Mouse (Mus musculus): ENCODE data around the gene Cd59b. TPM values are rescaled to one million over a fixed set of nuclear protein-coding genes. Genes with fewer than 3 reads are reported as not detected.
A peak's percentile ranks its signal among the peaks of the same experiment; 100 is the strongest.

The Cd59b gene
- polyA plus RNA-seq, 1 experiment: not detected

DNA sequence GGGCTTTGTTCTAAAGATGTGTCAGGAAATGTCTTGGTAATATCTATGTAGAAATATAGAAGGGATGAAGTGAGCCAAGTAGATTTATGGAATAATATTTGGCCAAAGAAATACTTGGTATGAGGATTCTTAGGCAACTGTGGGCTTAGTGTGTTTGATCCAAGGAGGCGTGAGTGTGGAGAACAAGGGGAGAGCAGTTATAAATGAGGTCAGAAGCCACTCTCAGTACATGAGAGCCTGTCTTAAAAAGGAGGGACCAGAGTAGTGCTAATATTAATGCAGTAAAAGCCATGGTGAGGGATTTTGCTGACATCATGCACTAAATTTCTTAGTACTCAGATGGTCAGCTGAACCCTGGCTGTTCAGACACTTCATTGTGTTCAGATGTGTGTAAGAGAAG lies 11.3 kb upstream of the Cd59b start:
- H3K4me2 ChIP-seq (ENCODE audit: low read depth): no peak overlapping the region
- no peaks in the 10 kb centered on the region for H3K27me3 ChIP-seq (ENCODE audit: control insufficient read depth, insufficient read depth, insufficient read length)
- H3K4me3 ChIP-seq: no peak overlapping the region
- H3ac ChIP-seq (ENCODE audit: control insufficient read depth, insufficient read length): no peak overlapping the region
- no peak for TF ChIP-seq MYOD1 (IDR thresholded peaks at IDR 0.05; ENCODE audit: control insufficient read depth in 1 of 3, insufficient read length in 2 of 3, low read depth in 2 of 3)
- no peak for TF ChIP-seq POLR2AphosphoS2 (IDR thresholded peaks at IDR 0.05; ENCODE audit: insufficient read length, low read depth)
- no peak for TF ChIP-seq CEBPB (IDR thresholded peaks at IDR 0.05; ENCODE audit: insufficient read depth, poor library complexity, severe bottlenecking)
- TF ChIP-seq REST (IDR thresholded peaks at IDR 0.05; ENCODE audit: insufficient read depth, insufficient read length): no peak
- no peak for TF ChIP-seq POLR2A (IDR thresholded peaks at IDR 0.05; ENCODE audit: insufficient read length, low read depth)
- TF ChIP-seq TCF3 (IDR thresholded peaks at IDR 0.05; ENCODE audit: insufficient read length, low read depth): no peak
- TF ChIP-seq TCF12 (IDR thresholded peaks at IDR 0.05; ENCODE audit: insufficient read depth, poor library complexity, severe bottlenecking): no peak
- TF ChIP-seq E2F4 (IDR thresholded peaks at IDR 0.05; ENCODE audit: insufficient read depth): no peak
- no peak for TF ChIP-seq USF1 (IDR thresholded peaks at IDR 0.05; ENCODE audit: low read depth)
- no peak for TF ChIP-seq MAX (IDR thresholded peaks at IDR 0.05; ENCODE audit: low read depth)
- TF ChIP-seq SRF (IDR thresholded peaks at IDR 0.05; ENCODE audit: control insufficient read depth, insufficient read length, low read depth): no peak
- TF ChIP-seq MYOG (IDR thresholded peaks at IDR 0.05; ENCODE audit: control insufficient read depth in 1 of 3, insufficient read depth in 1 of 3, insufficient read length in 2 of 3, low read depth in 2 of 3): no peak
- H3K79me2 ChIP-seq (ENCODE audit: control insufficient read depth, insufficient read depth): no peaks in the 10 kb centered on the region
- peaks cover 13% of the 10 kb centered on the region for H3K36me3 ChIP-seq (ENCODE audit: control insufficient read depth, insufficient read depth)

DNA sequence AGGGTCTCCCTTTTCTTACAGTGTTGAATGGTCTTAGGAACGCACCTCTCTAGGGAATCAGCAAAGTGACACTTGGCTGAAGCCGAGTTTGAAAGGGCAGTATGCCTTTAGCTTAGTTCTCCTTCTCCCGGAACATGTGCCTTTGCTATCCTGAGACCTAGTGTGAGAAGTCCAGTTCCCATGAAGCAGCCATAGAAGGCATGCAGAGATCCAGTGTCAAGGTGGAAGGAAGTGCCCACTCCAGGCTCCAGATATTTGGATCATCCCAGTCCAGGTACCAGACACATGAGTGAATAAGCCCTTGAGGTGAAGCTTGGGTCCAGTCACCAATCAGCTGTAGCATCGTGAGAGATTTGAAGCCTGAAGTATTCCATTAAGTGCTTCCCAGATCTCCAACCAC lies 10.7 kb upstream of the Cd59b start:
- H3K36me3 ChIP-seq (ENCODE audit: control insufficient read depth, insufficient read depth): peaks cover 10% of the 10 kb centered on the region
- H3K27me3 ChIP-seq (ENCODE audit: control insufficient read depth, insufficient read depth, insufficient read length): no peaks in the 10 kb centered on the region
- TF ChIP-seq E2F4 (IDR thresholded peaks at IDR 0.05; ENCODE audit: insufficient read depth) (no peak), TCF12 (IDR thresholded peaks at IDR 0.05; ENCODE audit: insufficient read depth, poor library complexity, severe bottlenecking) (no peak), MYOG (IDR thresholded peaks at IDR 0.05; ENCODE audit: control insufficient read depth in 1 of 3, insufficient read depth in 1 of 3, insufficient read length in 2 of 3, low read depth in 2 of 3) (no peak), REST (IDR thresholded peaks at IDR 0.05; ENCODE audit: insufficient read depth, insufficient read length) (no peak), POLR2A (IDR thresholded peaks at IDR 0.05; ENCODE audit: insufficient read length, low read depth) (no peak), CEBPB (IDR thresholded peaks at IDR 0.05; ENCODE audit: insufficient read depth, poor library complexity, severe bottlenecking) (no peak), MYOD1 (IDR thresholded peaks at IDR 0.05; ENCODE audit: control insufficient read depth in 1 of 3, insufficient read length in 2 of 3, low read depth in 2 of 3) (no peak), SRF (IDR thresholded peaks at IDR 0.05; ENCODE audit: control insufficient read depth, insufficient read length, low read depth) (no peak), TCF3 (IDR thresholded peaks at IDR 0.05; ENCODE audit: insufficient read length, low read depth) (no peak), POLR2AphosphoS2 (IDR thresholded peaks at IDR 0.05; ENCODE audit: insufficient read length, low read depth) (no peak), MAX (IDR thresholded peaks at IDR 0.05; ENCODE audit: low read depth) (no peak), USF1 (IDR thresholded peaks at IDR 0.05; ENCODE audit: low read depth) (no peak)
- no peak overlapping the region for H3K4me3 ChIP-seq
- H3K4me2 ChIP-seq (ENCODE audit: low read depth): no peak overlapping the region
- H3K79me2 ChIP-seq (ENCODE audit: control insufficient read depth, insufficient read depth): no peaks in the 10 kb centered on the region
- no peak overlapping the region for H3ac ChIP-seq (ENCODE audit: control insufficient read depth, insufficient read length)

DNA sequence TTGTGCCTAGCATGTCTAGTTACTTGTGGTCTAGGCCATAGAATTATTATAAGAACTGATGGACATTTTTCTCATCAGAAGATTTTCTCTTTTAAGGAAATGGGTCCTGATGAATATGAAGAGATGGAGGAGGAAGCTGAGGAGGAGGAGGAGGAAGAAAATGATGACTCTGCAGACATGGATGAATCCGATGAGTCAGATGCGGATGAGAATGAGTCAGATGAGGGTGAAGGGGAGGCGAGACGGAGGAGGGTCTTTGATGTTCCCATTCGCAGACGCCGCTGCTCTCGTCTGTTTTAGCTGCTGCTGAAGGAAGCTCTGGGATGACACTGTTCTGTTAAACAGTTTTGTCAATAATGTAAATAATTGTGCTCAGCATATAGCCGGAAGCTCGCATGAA lies 9.9 kb upstream of the Cd59b start:
- Histone ChIP-seq H3K27me3 (ENCODE audit: control insufficient read depth, insufficient read depth, insufficient read length) (no peaks in the 10 kb centered on the region), H3ac (ENCODE audit: control insufficient read depth, insufficient read length) (no peak overlapping the region), H3K36me3 (ENCODE audit: control insufficient read depth, insufficient read depth) (peaks cover 4% of the 10 kb centered on the region), H3K4me3 (no peak overlapping the region), H3K4me2 (ENCODE audit: low read depth) (no peak overlapping the region), H3K79me2 (ENCODE audit: control insufficient read depth, insufficient read depth) (no peaks in the 10 kb centered on the region)
- TF ChIP-seq POLR2A (IDR thresholded peaks at IDR 0.05; ENCODE audit: insufficient read length, low read depth) (no peak), POLR2AphosphoS2 (IDR thresholded peaks at IDR 0.05; ENCODE audit: insufficient read length, low read depth) (no peak), MYOD1 (IDR thresholded peaks at IDR 0.05; ENCODE audit: control insufficient read depth in 1 of 3, insufficient read length in 2 of 3, low read depth in 2 of 3) (no peak), REST (IDR thresholded peaks at IDR 0.05; ENCODE audit: insufficient read depth, insufficient read length) (no peak)

DNA sequence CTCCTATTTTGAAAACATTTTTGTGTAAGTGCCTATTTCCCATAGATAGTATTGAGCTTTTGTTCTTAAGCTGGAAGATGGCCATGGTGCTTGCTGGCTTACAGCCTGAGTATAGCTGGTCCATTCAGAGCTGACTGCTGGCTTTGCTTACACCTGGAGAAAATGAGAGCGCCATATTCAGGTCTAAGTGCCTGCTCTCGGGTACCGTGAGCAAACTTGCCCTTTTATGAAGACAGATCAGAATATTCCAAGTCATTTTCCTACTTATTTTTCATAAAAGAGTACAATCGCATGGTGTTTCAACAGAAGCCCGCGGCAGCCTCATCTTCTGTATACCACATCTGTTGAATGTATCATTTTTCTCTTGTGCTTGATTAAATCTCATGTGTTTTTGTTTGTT lies 8.7 kb upstream of the Cd59b start:
- Histone ChIP-seq H3K27me3 (ENCODE audit: control insufficient read depth, insufficient read depth, insufficient read length) (no peaks in the 10 kb centered on the region), H3K79me2 (ENCODE audit: control insufficient read depth, insufficient read depth) (no peaks in the 10 kb centered on the region), H3K4me3 (no peak overlapping the region), H3ac (ENCODE audit: control insufficient read depth, insufficient read length) (no peak overlapping the region), H3K4me2 (ENCODE audit: low read depth) (no peak overlapping the region), H3K36me3 (ENCODE audit: control insufficient read depth, insufficient read depth) (no peaks in the 10 kb centered on the region)
- no peak for TF ChIP-seq USF1 (IDR thresholded peaks at IDR 0.05; ENCODE audit: low read depth)
- TF ChIP-seq POLR2A (IDR thresholded peaks at IDR 0.05; ENCODE audit: insufficient read length, low read depth): no peak
- TF ChIP-seq TCF12 (IDR thresholded peaks at IDR 0.05; ENCODE audit: insufficient read depth, poor library complexity, severe bottlenecking): no peak
- no peak for TF ChIP-seq E2F4 (IDR thresholded peaks at IDR 0.05; ENCODE audit: insufficient read depth)
- TF ChIP-seq TCF3 (IDR thresholded peaks at IDR 0.05; ENCODE audit: insufficient read length, low read depth): no peak
- no peak for TF ChIP-seq MYOD1 (IDR thresholded peaks at IDR 0.05; ENCODE audit: control insufficient read depth in 1 of 3, insufficient read length in 2 of 3, low read depth in 2 of 3)
- TF ChIP-seq MYOG (IDR thresholded peaks at IDR 0.05; ENCODE audit: control insufficient read depth in 1 of 3, insufficient read depth in 1 of 3, insufficient read length in 2 of 3, low read depth in 2 of 3): no peak
- no peak for TF ChIP-seq REST (IDR thresholded peaks at IDR 0.05; ENCODE audit: insufficient read depth, insufficient read length)
- no peak for TF ChIP-seq SRF (IDR thresholded peaks at IDR 0.05; ENCODE audit: control insufficient read depth, insufficient read length, low read depth)
- no peak for TF ChIP-seq MAX (IDR thresholded peaks at IDR 0.05; ENCODE audit: low read depth)
- no peak for TF ChIP-seq CEBPB (IDR thresholded peaks at IDR 0.05; ENCODE audit: insufficient read depth, poor library complexity, severe bottlenecking)

DNA sequence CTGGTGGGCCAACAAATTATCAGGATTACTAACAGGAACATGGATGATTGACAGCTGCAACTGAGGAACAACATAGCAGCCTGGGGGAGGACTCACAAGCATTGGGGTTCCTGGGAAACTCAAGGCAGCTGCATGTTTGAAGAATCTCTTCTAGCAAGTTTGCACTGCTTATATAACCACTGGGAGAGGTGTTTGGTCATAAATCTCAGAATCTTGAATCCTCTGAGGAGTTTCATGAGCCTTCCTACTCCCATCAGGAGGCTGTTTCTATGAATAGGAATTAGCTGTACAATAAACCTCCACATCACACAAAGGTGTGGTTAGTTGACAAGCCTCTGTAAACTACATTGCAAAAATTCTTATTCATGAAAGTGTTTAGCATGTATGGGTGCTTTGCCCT lies 7.0 kb upstream of the Cd59b start:
- peak in 1 of 3 experiments; percentile 20 for TF ChIP-seq MYOD1 (IDR thresholded peaks at IDR 0.05; ENCODE audit: control insufficient read depth in 1 of 3, insufficient read length in 2 of 3, low read depth in 2 of 3)
- TF ChIP-seq MAX (IDR thresholded peaks at IDR 0.05; ENCODE audit: low read depth): no peak
- Histone ChIP-seq H3K79me2 (ENCODE audit: control insufficient read depth, insufficient read depth) (no peaks in the 10 kb centered on the region), H3K36me3 (ENCODE audit: control insufficient read depth, insufficient read depth) (no peaks in the 10 kb centered on the region), H3K27me3 (ENCODE audit: control insufficient read depth, insufficient read depth, insufficient read length) (no peaks in the 10 kb centered on the region), H3K4me2 (ENCODE audit: low read depth) (no peak overlapping the region), H3K4me3 (no peak overlapping the region), H3ac (ENCODE audit: control insufficient read depth, insufficient read length) (no peak overlapping the region)

Measured in myocyte (in vitro differentiated cells).